ENCODE assay signal across 7 mouse cellular contexts in the genomic region with DNA sequence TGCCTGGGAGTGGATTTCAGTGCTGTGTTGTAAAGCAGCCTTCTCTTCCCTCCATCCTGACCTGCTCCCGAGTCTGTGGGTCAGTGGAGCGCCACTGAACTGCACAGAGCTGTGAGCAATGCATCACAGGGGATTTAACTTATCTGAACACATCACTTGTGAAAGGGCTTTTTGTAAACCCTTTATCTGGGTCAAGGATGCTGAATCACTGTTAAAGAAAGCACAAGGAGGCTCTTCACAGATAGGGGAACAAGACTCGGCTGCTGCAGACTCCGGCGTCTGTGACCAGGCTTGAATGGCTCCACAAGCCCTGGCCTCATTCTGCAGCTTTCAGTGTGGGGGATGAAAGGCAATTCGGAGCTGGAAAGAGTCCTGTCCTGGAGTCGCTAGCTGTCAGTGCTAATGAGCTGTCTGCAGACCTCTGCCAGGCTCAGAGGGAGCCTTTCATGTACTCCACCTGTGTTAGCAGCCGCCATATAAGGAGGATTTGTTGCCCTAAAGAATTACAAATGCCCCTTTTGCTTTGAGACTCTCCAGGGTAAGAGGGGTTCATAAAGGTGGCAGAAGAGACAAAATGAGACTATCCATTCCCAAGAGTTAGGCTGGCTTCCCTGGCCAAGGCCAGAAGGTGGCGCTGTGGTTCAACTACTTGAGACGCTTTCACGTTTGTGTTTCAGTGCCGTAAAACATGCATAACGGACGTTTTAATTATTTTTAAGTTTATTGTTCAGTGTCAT. TPM values are rescaled to one million over a fixed set of nuclear protein-coding genes. Genes with fewer than 3 reads are reported as not detected.
A peak's percentile ranks its signal among the peaks of the same experiment; 100 is the strongest.
DNase-seq lines count a peak whose midpoint lies in the region; ATAC-seq and TF ChIP-seq lines count a peak whose summit lies in the region.

No protein-coding gene starts in this region.

- H3K36me3 ChIP-seq in kidney, adult 2 months (ENCODE audit: control insufficient read depth, insufficient read depth, low read length): no peaks in the 10 kb centered on the region
- no peaks in the 10 kb centered on the region for H3K36me3 ChIP-seq in limb, embryonic 13.5 days
- no peaks in the 10 kb centered on the region for H3K36me3 ChIP-seq in midbrain, embryonic 16.5 days (ENCODE audit: control insufficient read depth, insufficient read depth, low read length)

- WGBS in kidney, adult 2 months: 15% methylated on average over 14 of the region's 14 CpGs
- WGBS in limb, embryonic 13.5 days: 9% methylated on average over 14 of the region's 14 CpGs
- 9% methylated on average over 14 of the region's 14 CpGs for whole genome bisulfite sequencing in midbrain, embryonic 16.5 days

- H3K4me1 ChIP-seq in kidney, adult 2 months (ENCODE audit: control insufficient read depth, insufficient read depth, low read length): no peaks in the 10 kb centered on the region
- H3K4me1 ChIP-seq in limb, embryonic 13.5 days: peaks cover 12% of the 10 kb centered on the region
- H3K4me1 ChIP-seq in midbrain, embryonic 16.5 days (ENCODE audit: control insufficient read depth, insufficient read depth, low read length): peaks cover 12% of the 10 kb centered on the region

- peak; percentile 71 for ATAC-seq in limb, embryonic 13.5 days (ENCODE audit: low FRiP score, low read depth)
- peak; percentile 81 for ATAC-seq in midbrain, embryonic 16.5 days

- TF ChIP-seq POLR2A in kidney, adult 2 months (IDR thresholded peaks at IDR 0.05; ENCODE audit: low read depth, low read length): no peak

- peak; percentile 92 for TF ChIP-seq CTCF in kidney, adult 2 months (conservative IDR thresholded peaks at IDR 0.05; ENCODE audit: insufficient read depth, insufficient read length, low read depth, low read length)

- no peak overlapping the region for H3K27ac ChIP-seq in kidney, adult 2 months (ENCODE audit: insufficient read depth, low read depth, low read length)
- H3K27ac ChIP-seq in limb, embryonic 13.5 days: peak overlapping the region; percentile 56; the same call in 1 of the 2 replicates
- H3K27ac ChIP-seq in midbrain, embryonic 16.5 days (ENCODE audit: low read length): no peak overlapping the region; the same call in 1 of the 2 replicates

- no peaks in the 10 kb centered on the region for H3K9me3 ChIP-seq in limb, embryonic 13.5 days
- H3K9me3 ChIP-seq in midbrain, embryonic 16.5 days (replicated peaks; ENCODE audit: control insufficient read depth, low read length, poor library complexity, severe bottlenecking): no peaks in the 10 kb centered on the region

- H3K9ac ChIP-seq in limb, embryonic 13.5 days: peak overlapping the region; percentile 40; the same call in 1 of the 2 replicates
- H3K9ac ChIP-seq in midbrain, embryonic 16.5 days (ENCODE audit: low read depth, low read length): no peak overlapping the region

- DNase-seq in adrenal gland, adult 8-10 months: peak; percentile 58
- peak; percentile 92 for DNase-seq in embryo, embryonic 11 days
- DNase-seq in heart, adult 18-20 months: peak; percentile 71 to 95
- peak; percentile 77 for DNase-seq in kidney, adult 2 months
- DNase-seq in spleen, postnatal 10 days (ENCODE audit: low spot score in 2 of 2): peak; percentile 66 to 89

- H3K4me3 ChIP-seq in kidney, adult 2 months (ENCODE audit: insufficient read depth, low read depth, low read length): no peak overlapping the region
- H3K4me3 ChIP-seq in limb, embryonic 13.5 days: peak overlapping the region; percentile 41
- H3K4me3 ChIP-seq in midbrain, embryonic 16.5 days (ENCODE audit: low read depth, low read length): peak overlapping the region; percentile 21

- H3K4me2 ChIP-seq in limb, embryonic 13.5 days (replicated peaks): peak overlapping the region; percentile 58
- peak overlapping the region; percentile 49 for H3K4me2 ChIP-seq in midbrain, embryonic 16.5 days (ENCODE audit: low read length)

- H3K27me3 ChIP-seq in kidney, adult 2 months (replicated peaks; ENCODE audit: control insufficient read depth, insufficient read depth, low read length): no peaks in the 10 kb centered on the region
- H3K27me3 ChIP-seq in limb, embryonic 13.5 days: peaks cover 3% of the 10 kb centered on the region; the same call in 1 of the 2 replicates
- no peaks in the 10 kb centered on the region for H3K27me3 ChIP-seq in midbrain, embryonic 16.5 days (ENCODE audit: control insufficient read depth, insufficient read depth, low read depth, low read length)

RNA-seq across cellular contexts. Expression of a gene that starts 11.3 kb away (rescaled TPM):
- total RNA-seq in adrenal gland, adult 8-10 months (2022): 10 to 100 TPM; 13.2 to 19.1 (median 18.4) TPM
- 10 to 100 TPM; 26.7 to 34.9 TPM for total RNA-seq in heart, adult 18-20 months (2021)
- polyA plus RNA-seq in kidney, adult 2 months (2012; rRNA removed): 26.3 and 33.7 TPM in 2 replicates
- polyA plus RNA-seq in limb, embryonic 13.5 days (2015; fragmentation: Nextera tagmentation; extraction: Ambion mirVana): 59.0 and 67.9 TPM in 2 replicates
- polyA plus RNA-seq in midbrain, embryonic 16.5 days (2015; fragmentation: Nextera tagmentation; extraction: Ambion mirVana): 84.0 and 91.8 TPM in 2 replicates
